Mouse (Mus musculus): ENCODE data around the gene Tmem59.

Tmem59 gene

GRCm38 (mm10) chr4:107243365-107244333, 65.5 kb downstream of the Tmem59 start:
- no peak for DNase-seq

GRCm38 (mm10) chr4:107245368-107245767, 67.2 kb downstream of the Tmem59 start:
- DNase-seq: no peak

GRCm38 (mm10) chr4:107246040-107246439, 67.8 kb downstream of the Tmem59 start:
- no peak for DNase-seq

GRCm38 (mm10) chr4:107247110-107247509, 68.9 kb downstream of the Tmem59 start:
- no peak for DNase-seq

- DNase-seq: no peak
Measured at GRCm38 (mm10) chr4:107248061-107248460, 69.9 kb downstream of the Tmem59 start.

GRCm38 (mm10) chr4:107249471-107249870, 71.3 kb downstream of the Tmem59 start:
- DNase-seq: no peak

- peak; percentile 42 to 66 for DNase-seq
Measured at GRCm38 (mm10) chr4:107250494-107250893, 72.3 kb downstream of the Tmem59 start.

Measured in kidney, postnatal 25 days (tissue).